Mouse (Mus musculus): Measurements from ENCODE around the gene Rabggtb.

Rabggtb gene

GRCm38 (mm10) chr3:153912546-153913509, at the start of gene Rabggtb:
TSS of gene Rabggtb (minus strand) at chr3:153913009.
- peak; percentile 93 to 94 for DNase-seq

- no peak for DNase-seq
Observed at GRCm38 (mm10) chr3:153961632-153962389, 49.0 kb upstream of the Rabggtb start.

GRCm38 (mm10) chr3:153960884-153961283, 48.1 kb upstream of the Rabggtb start:
- no peak for DNase-seq

- DNase-seq = no peak
Observed at GRCm38 (mm10) chr3:153959731-153960207, 47.0 kb upstream of the Rabggtb start.

- DNase-seq = no peak
Observed at GRCm38 (mm10) chr3:153959035-153959730, 46.4 kb upstream of the Rabggtb start.

GRCm38 (mm10) chr3:153957916-153958315, 45.1 kb upstream of the Rabggtb start:
- no peak for DNase-seq

GRCm38 (mm10) chr3:153948176-153948575, 35.4 kb upstream of the Rabggtb start:
- DNase-seq = no peak

- DNase-seq = no peak
Observed at GRCm38 (mm10) chr3:153947271-153947670, 34.5 kb upstream of the Rabggtb start.

- peak; percentile 98 for DNase-seq
Observed at GRCm38 (mm10) chr3:153944335-153944990, 31.7 kb upstream of the Rabggtb start, which contains the start of gene Acadm. TSS of gene Acadm (minus strand) at chr3:153944632.

- DNase-seq = no peak
Observed at GRCm38 (mm10) chr3:153943901-153944334, 31.1 kb upstream of the Rabggtb start.

- no peak for DNase-seq
Observed at GRCm38 (mm10) chr3:153943003-153943640, 30.3 kb upstream of the Rabggtb start.

GRCm38 (mm10) chr3:153941613-153942012, 28.8 kb upstream of the Rabggtb start:
- no peak for DNase-seq

GRCm38 (mm10) chr3:153940486-153940885, 27.7 kb upstream of the Rabggtb start:
- DNase-seq = no peak

- no peak for DNase-seq
Observed at GRCm38 (mm10) chr3:153940021-153940420, 27.2 kb upstream of the Rabggtb start.

GRCm38 (mm10) chr3:153937116-153937810, 24.5 kb upstream of the Rabggtb start:
- DNase-seq = no peak

GRCm38 (mm10) chr3:153935878-153936277, 23.1 kb upstream of the Rabggtb start:
- no peak for DNase-seq

- no peak for DNase-seq
Observed at GRCm38 (mm10) chr3:153932461-153932860, 19.7 kb upstream of the Rabggtb start.

- no peak for DNase-seq
Observed at GRCm38 (mm10) chr3:153929526-153929925, 16.7 kb upstream of the Rabggtb start.

- no peak for DNase-seq
Observed at GRCm38 (mm10) chr3:153926333-153926732, 13.5 kb upstream of the Rabggtb start.

GRCm38 (mm10) chr3:153921147-153921910, 8.5 kb upstream of the Rabggtb start:
- no peak for DNase-seq

Data from lung, adult 18-20 months (tissue).